Mouse (Mus musculus) telencephalon, adult 2 months (tissue): ENCODE measurements at regions not wholly inside any gene's neighbourhood (a gene's known extent, or its start where the extent isn't known, plus 50 kb on each side); places are given as distances from the start of the nearest gene placed in this dataset.
"Not testable (repeated sequence)": the region's sequence is repeated elsewhere in the genome, so short reads cannot be mapped to it uniquely, and the experiment has no call there.

ENCODE experiments used
- DNase-seq: peaks from one replicate; pipeline ENCODE4 v3.0.0-alpha.2; 2011; ENCODE audit warnings: low read depth, low spot score

DNA sequence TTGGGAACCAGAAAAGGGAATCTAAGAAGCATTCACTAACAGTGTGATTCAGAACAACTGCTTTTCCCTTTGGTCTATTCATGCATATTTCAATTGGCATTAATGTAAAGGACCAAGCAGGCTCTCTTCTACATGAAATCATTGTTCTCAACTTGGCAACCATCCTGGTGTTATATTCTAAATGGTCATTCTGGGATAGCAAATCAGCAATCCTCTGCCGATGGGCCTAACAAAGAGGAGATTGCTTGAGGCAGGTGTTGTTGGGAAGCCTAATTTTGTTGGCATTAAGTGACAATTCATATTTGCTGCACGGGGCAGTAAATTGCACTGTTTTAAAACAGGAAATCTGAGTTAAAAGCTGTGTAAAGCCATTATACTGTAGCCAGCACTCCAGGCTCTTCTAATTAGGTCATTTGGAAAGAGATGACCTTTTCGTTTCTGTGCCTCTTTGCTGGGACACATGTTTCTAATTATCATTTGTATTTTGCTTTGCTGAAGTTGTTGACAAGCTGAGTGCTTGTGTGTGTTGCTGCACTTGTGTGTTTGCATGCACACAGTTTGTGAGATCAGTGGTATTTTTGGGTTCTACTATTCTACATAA lies 275.4 kb downstream of the Cetn3 start:
- no peak for DNase-seq

DNA sequence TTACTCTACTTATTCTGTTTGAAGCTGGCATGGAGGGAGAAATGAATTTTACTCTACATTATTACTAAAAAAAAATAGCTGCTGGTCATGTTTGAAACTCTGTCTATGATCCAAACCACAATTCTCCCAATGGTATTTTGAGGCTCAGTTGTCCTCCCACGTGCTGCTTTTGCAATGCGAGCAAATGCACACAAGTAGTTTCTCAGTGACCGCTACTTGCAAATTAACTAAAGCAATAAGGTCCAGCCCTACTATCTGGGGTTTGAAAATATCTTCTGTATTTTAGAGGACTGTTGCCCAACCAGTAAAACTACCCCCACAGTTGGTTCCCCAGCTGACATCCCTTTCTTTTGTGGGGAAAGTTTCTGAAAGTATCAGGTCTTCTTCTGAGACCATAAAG lies 276.0 kb downstream of the Cetn3 start:
- no peak for DNase-seq

DNA sequence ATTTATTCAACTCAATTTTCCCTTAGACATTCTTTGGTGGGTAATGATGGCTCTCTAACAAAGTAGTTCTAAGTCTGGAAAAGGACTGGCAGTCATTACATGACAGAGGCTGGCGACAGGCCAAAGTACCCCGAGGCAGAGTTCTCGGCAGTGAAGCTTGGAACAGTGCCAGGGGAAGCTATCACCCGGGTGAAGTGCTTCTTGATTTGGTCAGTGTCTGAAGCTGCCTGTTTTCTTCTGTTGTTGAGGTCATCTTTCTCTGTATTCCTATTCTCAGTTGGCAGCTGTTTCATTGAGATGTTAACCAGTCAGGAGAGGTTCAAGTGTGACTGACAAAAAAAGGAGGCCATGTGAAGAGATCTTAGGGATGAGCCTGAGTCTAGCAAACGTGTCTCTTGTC lies 276.6 kb downstream of the Cetn3 start:
- DNase-seq: no peak

DNA sequence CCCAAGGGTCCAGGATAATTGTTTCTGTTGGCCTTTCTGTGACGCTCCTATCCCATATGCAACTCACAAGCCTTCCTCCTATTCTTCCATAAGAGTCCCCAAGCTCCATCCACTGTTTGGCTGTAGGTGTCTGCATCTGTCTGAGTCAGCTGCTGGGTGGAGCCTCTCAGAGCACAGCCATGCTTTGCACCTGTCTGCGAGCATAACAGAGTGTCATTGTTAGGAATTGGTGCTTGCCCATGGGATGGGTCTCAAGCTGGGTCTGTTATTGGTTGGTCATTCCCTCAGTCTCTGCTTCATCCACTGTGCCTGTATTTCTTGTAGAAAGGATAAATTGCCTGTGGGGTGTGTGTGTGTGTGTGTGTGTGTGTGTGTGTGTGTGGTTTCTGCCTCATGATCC lies 281.0 kb downstream of the Cetn3 start:
- not testable (repeated sequence) for DNase-seq

DNA sequence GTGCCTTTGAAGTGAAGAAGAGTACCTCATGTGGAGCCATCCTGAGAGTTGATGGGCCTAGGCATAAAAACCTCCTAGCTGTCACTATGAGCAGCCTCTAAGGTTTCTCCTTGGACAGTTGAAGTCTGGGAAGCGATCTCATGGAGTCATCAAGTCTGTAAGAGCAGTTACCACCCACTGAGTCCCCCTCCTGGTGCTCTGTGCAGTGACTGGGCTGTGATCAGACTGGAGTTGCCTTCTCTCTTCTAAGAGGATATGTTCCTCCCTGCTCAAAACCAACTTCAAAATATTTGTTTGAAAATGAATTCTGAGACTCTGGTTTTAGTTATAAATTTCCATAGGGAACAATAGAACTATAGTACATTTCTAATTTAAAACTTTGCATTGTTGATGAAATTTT lies 283.3 kb downstream of the Cetn3 start:
- DNase-seq: no peak

DNA sequence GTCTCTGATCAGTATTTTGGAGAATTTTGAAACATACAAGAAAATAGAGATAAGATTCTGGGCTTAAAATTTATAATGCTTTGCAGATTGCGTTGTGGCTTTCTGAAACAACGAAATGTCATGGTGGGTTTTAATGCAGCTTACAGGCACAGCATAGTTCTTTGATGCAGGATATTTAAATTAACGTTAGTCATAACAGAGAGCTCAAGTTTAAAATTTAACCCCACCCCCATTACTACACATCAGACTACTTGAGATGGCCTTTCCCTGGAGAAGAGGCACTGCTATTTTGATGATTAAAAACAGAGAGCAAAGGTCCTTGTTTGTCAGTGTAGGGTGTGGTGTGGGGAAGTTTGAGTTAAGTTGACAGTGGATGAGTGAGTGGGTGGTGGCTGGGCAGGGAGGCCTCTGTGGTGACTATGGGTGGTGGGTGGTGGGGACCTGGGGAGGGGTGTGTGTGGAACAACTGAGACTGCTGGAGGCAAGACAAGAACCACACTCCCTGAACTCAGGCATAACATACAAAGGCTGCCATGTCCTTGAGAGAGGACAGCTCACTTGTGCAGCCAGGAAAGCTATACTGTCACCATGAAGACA lies 283.9 kb downstream of the Cetn3 start:
- no peak for DNase-seq

GRCm38 (mm10) chr13:82072449-82072848 lies 289.6 kb downstream of the Cetn3 start:
- no peak for DNase-seq

GRCm38 (mm10) chr13:82073343-82073742 lies 290.5 kb downstream of the Cetn3 start:
- DNase-seq: no peak

GRCm38 (mm10) chr13:82081375-82081774 lies 298.5 kb downstream of the Cetn3 start:
- peak; percentile 22 for DNase-seq

DNA sequence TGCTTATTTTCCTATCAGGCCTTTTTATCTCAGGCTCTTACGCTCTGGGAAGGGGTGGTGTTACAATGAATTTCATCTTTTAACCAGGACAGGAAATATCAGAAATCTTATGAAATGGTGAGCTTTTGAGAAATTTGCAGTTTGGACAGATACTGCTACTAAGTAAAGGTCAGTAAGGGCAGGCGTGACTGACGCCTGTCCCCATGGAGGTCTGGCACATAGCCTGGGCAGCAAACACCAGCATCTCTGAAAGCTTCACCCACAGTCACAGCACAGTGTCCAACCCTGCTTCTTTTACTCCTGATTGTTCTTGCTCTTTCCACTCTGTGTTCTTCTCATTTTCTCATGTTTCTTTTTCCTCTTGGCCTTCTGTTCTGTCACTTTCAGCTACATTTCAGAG lies 304.8 kb downstream of the Cetn3 start:
- DNase-seq: no peak

DNA sequence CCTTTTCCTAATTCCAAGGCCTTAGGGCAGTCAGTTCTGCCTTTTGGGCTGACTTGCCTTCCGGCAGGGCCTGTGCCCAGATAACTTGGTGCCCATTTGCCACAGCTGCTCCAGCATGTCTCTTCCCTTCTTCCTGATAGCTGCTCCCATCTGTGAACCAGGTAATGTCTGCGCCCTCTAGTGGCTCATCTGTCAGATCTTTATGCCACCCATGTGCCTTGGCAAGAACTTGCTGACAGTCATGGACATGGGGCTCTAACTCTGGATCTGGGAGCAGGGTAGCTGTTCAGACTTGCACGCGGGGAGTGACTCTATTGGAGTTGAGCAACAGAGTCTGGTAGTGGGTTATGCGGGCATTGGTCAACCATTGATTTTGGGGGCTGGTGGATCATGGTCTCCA lies 309.3 kb downstream of the Cetn3 start:
- no peak for DNase-seq

GRCm38 (mm10) chr13:82106032-82106431 lies 323.2 kb downstream of the Cetn3 start:
- DNase-seq: no peak

- DNase-seq: peak; percentile 64
Observed at GRCm38 (mm10) chr13:82129777-82130735, 347.2 kb downstream of the Cetn3 start.
